Mouse (Mus musculus) MEL (cell line): ENCODE measurements around the gene Dapk1. TPM values are rescaled to one million over a fixed set of nuclear protein-coding genes. Genes with fewer than 3 reads are reported as not detected.

Source experiments
- DNase-seq: peaks from one replicate; pipeline ENCODE4 v3.0.0; 2011; ENCODE audit warnings: low read depth, low spot score
- H3K27ac ChIP-seq: 2 replicates; pipeline ENCODE4 v1.5.1; 2012; ENCODE audit warnings: low read depth, mild to moderate bottlenecking, control low read depth, low read length, moderate library complexity; ENCODE audit not compliant: control insufficient read depth
- H3K27me3 ChIP-seq, 2 experiments: fragments of 150-350 bp in 1 of 2; sonication (generic) in 1 of 2; 2 replicates each; pipeline ENCODE4 v1.6.1; 2012; ENCODE audit warnings: low read length in 2 of 2, mild to moderate bottlenecking in 2 of 2, improper control_type of control experiment in 1 of 2, moderate library complexity in 1 of 2; ENCODE audit not compliant: insufficient read depth in 2 of 2, control insufficient read depth in 1 of 2
- H3K36me3 ChIP-seq, 2 experiments: 2 replicates each; pipeline ENCODE4 v1.6.1; 2012 to 2014; ENCODE audit warnings: low read length in 2 of 2, improper control_type of control experiment in 1 of 2, inconsistent platforms in 1 of 2, mild to moderate bottlenecking in 1 of 2; ENCODE audit not compliant: insufficient read depth in 2 of 2, control insufficient read depth in 1 of 2
- H3K4me1 ChIP-seq, 2 experiments: fragments of 150-350 bp in 1 of 2; sonication (generic) in 1 of 2; 2 replicates each; pipeline ENCODE4 v1.6.1; 2012; ENCODE audit warnings: low read length in 2 of 2, improper control_type of control experiment in 1 of 2, mild to moderate bottlenecking in 1 of 2; ENCODE audit not compliant: insufficient read depth in 2 of 2, control insufficient read depth in 1 of 2
- H3K4me3 ChIP-seq, 2 experiments: fragments of 150-350 bp in 1 of 2; sonication (generic) in 1 of 2; 2 replicates each; pipeline ENCODE4 v1.5.1; 2012; ENCODE audit warnings: low read depth in 2 of 2, low read length in 2 of 2, mild to moderate bottlenecking in 2 of 2, moderate library complexity in 2 of 2, control low read depth in 1 of 2, improper control_type of control experiment in 1 of 2; ENCODE audit not compliant: control insufficient read depth in 1 of 2, insufficient read depth in 1 of 2
- H3K79me2 ChIP-seq: 2 replicates; pipeline ENCODE4 v1.6.1; 2012; ENCODE audit warnings: mild to moderate bottlenecking, low read length, moderate library complexity; ENCODE audit not compliant: control insufficient read depth, poor library complexity, insufficient read depth
- H3K9ac ChIP-seq: 2 replicates; pipeline ENCODE4 v1.6.1; 2012; ENCODE audit warnings: low read depth, mild to moderate bottlenecking, control low read depth, low read length, moderate library complexity; ENCODE audit not compliant: control insufficient read depth, poor library complexity, severe bottlenecking
- H3K9me3 ChIP-seq: fragments of 150-350 bp; sonication (generic); replicated peaks from 2 replicates; pipeline ENCODE4 v1.6.1; 2012; ENCODE audit warnings: mild to moderate bottlenecking, low read length, improper control_type of control experiment, moderate library complexity; ENCODE audit not compliant: insufficient read depth
- BHLHE40 ChIP-seq: IDR thresholded peaks from 2 replicates; pipeline ENCODE4 v1.6.1; 2012; ENCODE audit warnings: low read depth, mild to moderate bottlenecking, inconsistent platforms, low read length, improper control_type of control experiment, borderline replicate concordance
- CHD1 ChIP-seq: IDR thresholded peaks from 2 replicates; pipeline ENCODE4 v1.6.1; 2012; ENCODE audit warnings: low read depth, mild to moderate bottlenecking, inconsistent platforms, low read length, improper control_type of control experiment
- CHD2 ChIP-seq: IDR thresholded peaks from 2 replicates; pipeline ENCODE4 v1.6.1; 2011; ENCODE audit warnings: low read length, improper control_type of control experiment
- CTCF ChIP-seq, 3 experiments: IDR thresholded peaks in 2 of 3; conservative IDR thresholded peaks in 1 of 3; 2 replicates each; pipeline ENCODE4 v1.5.1; 2011 to 2012; ENCODE audit warnings: low read length in 3 of 3, low read depth in 2 of 3, mild to moderate bottlenecking in 2 of 3, improper control_type of control experiment in 1 of 3, inconsistent platforms in 1 of 3, mixed read lengths in 1 of 3, moderate library complexity in 1 of 3; ENCODE audit not compliant: control insufficient read depth in 1 of 3, insufficient read depth in 1 of 3, poor library complexity in 1 of 3, severe bottlenecking in 1 of 3
- E2F4 ChIP-seq: IDR thresholded peaks from 2 replicates; pipeline ENCODE4 v1.6.1; 2011; ENCODE audit warnings: low read depth, low read length, improper control_type of control experiment, borderline replicate concordance
- GABPA ChIP-seq: IDR thresholded peaks from 2 replicates; pipeline ENCODE4 v1.6.1; 2012; ENCODE audit warnings: low read depth, mild to moderate bottlenecking, inconsistent platforms, low read length, improper control_type of control experiment, moderate library complexity
- GATA1 ChIP-seq: IDR thresholded peaks from 2 replicates; pipeline ENCODE4 v1.6.1; 2011; ENCODE audit warnings: low read depth, low read length, improper control_type of control experiment
- HCFC1 ChIP-seq: IDR thresholded peaks from 2 replicates; pipeline ENCODE4 v1.6.1; 2012; ENCODE audit warnings: low read depth, mild to moderate bottlenecking, inconsistent platforms, low read length, improper control_type of control experiment, moderate library complexity
- JUND ChIP-seq: IDR thresholded peaks from 2 replicates; pipeline ENCODE4 v1.6.1; 2011; ENCODE audit warnings: low read depth, mild to moderate bottlenecking, improper control_type of control experiment, low read length
- KAT2A ChIP-seq: conservative IDR thresholded peaks from 2 replicates; pipeline ENCODE4 v1.6.1; 2012; ENCODE audit warnings: low read depth, low read length, improper control_type of control experiment, inconsistent platforms
- MAFK ChIP-seq: IDR thresholded peaks from 2 replicates; pipeline ENCODE4 v1.6.1; 2011; ENCODE audit warnings: low read depth, mild to moderate bottlenecking, low read length, improper control_type of control experiment, borderline replicate concordance
- MAZ ChIP-seq: IDR thresholded peaks from 2 replicates; pipeline ENCODE4 v1.6.1; 2012; ENCODE audit warnings: low read depth, mild to moderate bottlenecking, inconsistent platforms, low read length, improper control_type of control experiment
- MXI1 ChIP-seq: IDR thresholded peaks from 2 replicates; pipeline ENCODE4 v1.6.1; 2011; ENCODE audit warnings: mild to moderate bottlenecking, low read depth, low read length, improper control_type of control experiment
- MYB ChIP-seq: IDR thresholded peaks from 2 replicates; pipeline ENCODE4 v1.6.1; 2011; ENCODE audit warnings: mild to moderate bottlenecking, low read depth, low read length, improper control_type of control experiment
- NELFE ChIP-seq: IDR thresholded peaks from 2 replicates; pipeline ENCODE4 v1.6.1; 2011; ENCODE audit warnings: low read depth, low read length, improper control_type of control experiment
- NRF1 ChIP-seq: IDR thresholded peaks from 2 replicates; pipeline ENCODE4 v1.6.1; 2014; ENCODE audit warnings: low read depth, mild to moderate bottlenecking, inconsistent platforms, low read length, improper control_type of control experiment, moderate library complexity; ENCODE audit not compliant: poor library complexity, insufficient read depth, severe bottlenecking
- POLR2A ChIP-seq, 2 experiments: IDR thresholded peaks; 2 replicates each; pipeline ENCODE4 v1.6.1; 2011 to 2012; ENCODE audit warnings: low read length in 2 of 2, mild to moderate bottlenecking in 2 of 2, control low read depth in 1 of 2, improper control_type of control experiment in 1 of 2, low read depth in 1 of 2, moderate library complexity in 1 of 2; ENCODE audit not compliant: control insufficient read depth in 1 of 2, insufficient read depth in 1 of 2, poor library complexity in 1 of 2
- RCOR1 ChIP-seq: IDR thresholded peaks from 2 replicates; pipeline ENCODE4 v1.6.1; 2012; ENCODE audit warnings: low read depth, mild to moderate bottlenecking, inconsistent platforms, low read length, improper control_type of control experiment
- SIN3A ChIP-seq: IDR thresholded peaks from 2 replicates; pipeline ENCODE4 v1.6.1; 2012; ENCODE audit warnings: low read length, improper control_type of control experiment, inconsistent platforms
- UBTF ChIP-seq: IDR thresholded peaks from 2 replicates; pipeline ENCODE4 v1.6.1; 2012; ENCODE audit warnings: low read depth, mild to moderate bottlenecking, inconsistent platforms, low read length, improper control_type of control experiment, moderate library complexity, borderline replicate concordance; ENCODE audit not compliant: insufficient read depth
- USF1 ChIP-seq: IDR thresholded peaks from 2 replicates; pipeline ENCODE4 v1.6.1; 2014; ENCODE audit warnings: low read depth, mild to moderate bottlenecking, inconsistent platforms, low read length, improper control_type of control experiment, moderate library complexity
- ZKSCAN1 ChIP-seq: IDR thresholded peaks from 2 replicates; pipeline ENCODE4 v1.6.1; 2012; ENCODE audit warnings: low read depth, mild to moderate bottlenecking, inconsistent platforms, low read length, improper control_type of control experiment, moderate library complexity
- ZMIZ1 ChIP-seq: IDR thresholded peaks from 2 replicates; pipeline ENCODE4 v1.6.1; 2012; ENCODE audit warnings: low read depth, mild to moderate bottlenecking, inconsistent platforms, low read length, improper control_type of control experiment, moderate library complexity
- ZNF384 ChIP-seq: IDR thresholded peaks from 2 replicates; pipeline ENCODE4 v1.6.1; 2012; ENCODE audit warnings: low read depth, mild to moderate bottlenecking, inconsistent platforms, low read length, improper control_type of control experiment
- polyA plus RNA-seq, 2 experiments: library from polyadenylated mRNA; stranded (reverse) in 1 of 2; unstranded in 1 of 2; fragments of >175 nt in 1 of 2; fragments of >200 nt in 1 of 2; gene quantifications; 2 replicates each; pipeline versions ENCODE4 v1.2.1 to v1.2.4; 2012; ENCODE audit warnings: low replicate concordance in 2 of 2, low read depth in 1 of 2; ENCODE audit not compliant: insufficient read length in 2 of 2, insufficient read depth in 1 of 2, missing spikeins in 1 of 2
- total RNA-seq: library from RNA; depleted of rRNA; stranded (reverse); fragments of 300-350 nt; gene quantifications from 2 replicates; pipeline ENCODE4 v1.2.3, GENCODE M21; 2012

The Dapk1 gene
- total and polyA plus RNA-seq, 3 experiments: 5.1 to 8.2 TPM; not detected in 1

DNA sequence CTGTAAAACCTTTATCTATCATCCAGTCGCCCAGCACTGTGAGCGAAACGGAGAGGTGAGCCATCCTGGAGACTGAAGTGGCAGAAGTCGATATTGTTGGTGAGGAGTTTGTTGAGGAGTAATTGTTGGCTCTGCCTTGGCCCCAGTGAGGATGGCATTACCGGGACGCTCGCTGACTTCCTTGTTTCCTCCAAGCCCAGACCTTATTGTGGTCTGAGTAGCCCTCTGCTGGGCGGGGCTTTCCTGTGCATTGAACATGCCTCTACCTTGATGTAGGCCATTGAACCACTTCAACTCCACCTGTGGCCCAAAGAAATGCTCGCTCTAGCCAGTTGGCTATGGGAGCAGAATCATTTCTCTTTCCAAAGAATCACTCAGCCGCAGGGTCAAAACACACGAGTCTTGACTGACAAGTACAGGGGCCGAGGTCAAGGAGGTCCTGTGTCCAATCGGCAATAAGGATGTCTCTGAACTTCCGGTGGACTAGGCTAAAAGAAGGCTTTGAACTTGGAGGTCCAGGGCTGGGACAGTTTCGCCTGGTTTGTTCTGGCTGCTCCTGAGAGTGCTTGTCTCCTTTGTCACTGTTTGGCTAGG lies 13.4 kb downstream of the Dapk1 start:
- no peak overlapping the region for H3K27ac ChIP-seq
- H3K9ac ChIP-seq: no peak overlapping the region
- H3K9me3 ChIP-seq: no peaks in the 10 kb centered on the region
- peaks cover 0 to 11% of the 10 kb centered on the region in 2 experiments; a peak in 2 of 4 replicates for H3K36me3 ChIP-seq
- no peaks in the 10 kb centered on the region for H3K79me2 ChIP-seq
- H3K4me3 ChIP-seq: no peak overlapping the region
- DNase-seq: no peak
- peaks cover 2 to 17% of the 10 kb centered on the region in 2 experiments for H3K4me1 ChIP-seq
- TF ChIP-seq ZKSCAN1: no peak
- no peak for TF ChIP-seq MXI1
- TF ChIP-seq NRF1: no peak
- TF ChIP-seq GATA1: no peak
- TF ChIP-seq ZNF384: no peak
- TF ChIP-seq JUND: no peak
- no peak for TF ChIP-seq MAFK
- TF ChIP-seq USF1: no peak
- TF ChIP-seq E2F4: no peak
- no peaks in the 10 kb centered on the region for H3K27me3 ChIP-seq

DNA sequence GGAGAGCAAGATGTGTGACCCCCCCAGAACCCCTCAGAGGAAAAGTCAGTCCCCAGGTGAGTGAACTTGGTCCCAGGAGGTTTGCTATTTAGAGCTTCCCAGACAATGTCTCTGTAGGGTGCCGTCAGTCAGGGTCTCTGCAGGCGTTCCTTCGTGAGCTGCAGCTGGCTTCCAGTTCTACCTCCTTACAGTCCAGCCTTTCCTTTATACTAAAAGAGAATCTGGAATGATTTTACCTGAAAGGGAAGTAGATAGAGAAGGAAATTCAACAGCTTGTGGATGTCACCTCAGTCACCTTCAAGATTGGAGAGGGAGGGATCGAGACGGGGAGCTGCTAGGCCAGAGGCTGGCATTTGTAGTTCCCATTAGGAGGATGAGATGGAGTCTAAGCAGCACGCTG lies 14.3 kb downstream of the Dapk1 start:
- H3K27ac ChIP-seq: no peak overlapping the region
- peaks cover 2 to 19% of the 10 kb centered on the region in 2 experiments for H3K4me1 ChIP-seq
- H3K36me3 ChIP-seq: peaks cover 0 to 17% of the 10 kb centered on the region in 2 experiments; a peak in 2 of 4 replicates
- no peaks in the 10 kb centered on the region for H3K9me3 ChIP-seq
- H3K9ac ChIP-seq: no peak overlapping the region
- no peaks in the 10 kb centered on the region for H3K27me3 ChIP-seq
- H3K79me2 ChIP-seq: no peaks in the 10 kb centered on the region
- H3K4me3 ChIP-seq: no peak overlapping the region
- no peak for DNase-seq
- TF ChIP-seq BHLHE40: no peak
- TF ChIP-seq USF1: no peak
- no peak for TF ChIP-seq KAT2A
- no peak for TF ChIP-seq CTCF (IDR thresholded peaks at IDR 0.05 in 2 of 3, conservative IDR thresholded peaks at IDR 0.05 in 1 of 3; ENCODE audit: control insufficient read depth in 1 of 3, insufficient read depth in 1 of 3, low read depth in 2 of 3, low read length in 3 of 3, poor library complexity in 1 of 3, severe bottlenecking in 1 of 3)
- TF ChIP-seq UBTF: no peak
- TF ChIP-seq CHD1: no peak
- no peak for TF ChIP-seq MAZ
- TF ChIP-seq POLR2A (IDR thresholded peaks at IDR 0.05; ENCODE audit: control insufficient read depth in 1 of 2, insufficient read depth in 1 of 2, low read depth in 1 of 2, low read length in 2 of 2, poor library complexity in 1 of 2): no peak
- no peak for TF ChIP-seq MAFK
- no peak for TF ChIP-seq MYB
- no peak for TF ChIP-seq CHD2
- TF ChIP-seq RCOR1: no peak
- TF ChIP-seq NELFE: no peak
- no peak for TF ChIP-seq ZKSCAN1
- no peak for TF ChIP-seq HCFC1
- no peak for TF ChIP-seq GABPA
- no peak for TF ChIP-seq SIN3A
- no peak for TF ChIP-seq ZMIZ1
